Mouse (Mus musculus): ENCODE data around the gene Pkm. TPM values are rescaled to one million over a fixed set of nuclear protein-coding genes. Genes with fewer than 3 reads are reported as not detected.

Gene Pkm
- 100 to 1,000 TPM; 129 to 556 (median 289) TPM for total RNA-seq (2018; cell fraction: chromatin; rRNA removed)
- 100 to 1,000 TPM; 377 to 606 (median 504) TPM for total RNA-seq (2018; cell fraction: cytosol; rRNA removed)
- 100 to 1,000 TPM; 209 to 932 (median 367) TPM for total RNA-seq (2018; cell fraction: nucleus; rRNA removed)
- polyA plus RNA-seq (2018), result 486 to 1,380 TPM (median 674 TPM) in 3 replicates

DNA sequence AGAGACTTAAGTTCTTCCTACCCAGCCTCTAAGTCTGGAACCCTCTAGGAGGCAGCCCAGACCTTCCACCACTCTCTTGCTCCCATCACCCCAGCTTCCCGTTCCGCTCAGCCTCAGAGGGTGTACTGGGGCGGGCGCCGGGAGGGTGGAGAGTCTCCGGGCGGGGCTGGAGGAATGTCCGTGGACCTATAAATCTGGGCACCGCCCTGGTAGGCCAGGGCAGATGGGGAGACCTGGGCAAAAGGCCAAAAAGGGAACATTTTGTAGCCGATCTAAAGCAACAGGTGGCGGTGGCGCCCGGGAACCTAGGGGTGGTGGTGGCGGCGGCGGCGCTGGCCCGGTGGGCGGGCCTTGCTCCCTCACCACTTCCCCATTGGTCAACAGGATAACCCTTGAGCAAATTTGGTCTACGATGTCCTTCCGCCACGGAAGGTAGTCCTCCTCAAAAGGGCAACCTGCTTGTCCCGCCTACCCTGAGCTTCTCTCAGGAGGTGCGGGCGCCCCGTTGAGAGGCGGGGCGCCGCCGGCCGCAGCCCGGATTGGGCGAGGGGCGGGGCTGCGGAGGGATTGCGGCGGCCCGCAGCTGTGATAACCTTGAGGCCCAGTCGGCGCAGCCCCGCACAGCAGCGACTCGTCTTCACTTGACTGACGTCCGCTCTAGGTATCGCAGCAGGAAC is at the start of gene Pkm:
Gene Pkm, plus strand, starts transcription at position 411 of the 677 bp plus-strand sequence.
- H3K36me3 ChIP-seq (ENCODE audit: inconsistent target), result no peaks in the 10 kb centered on the region
- peak within 1 kb of the TSS; percentile 97 for H3K27ac ChIP-seq
- WGBS (ENCODE audit: missing documents), result 1% methylated on average over 46 of the region's 46 CpGs
- peaks cover 60% of the 10 kb centered on the region for H3K79me2 ChIP-seq (ENCODE audit: inconsistent target)
- peak within 1 kb of the TSS; percentile 95 for H3K4me3 ChIP-seq (ENCODE audit: inconsistent target)

DNA sequence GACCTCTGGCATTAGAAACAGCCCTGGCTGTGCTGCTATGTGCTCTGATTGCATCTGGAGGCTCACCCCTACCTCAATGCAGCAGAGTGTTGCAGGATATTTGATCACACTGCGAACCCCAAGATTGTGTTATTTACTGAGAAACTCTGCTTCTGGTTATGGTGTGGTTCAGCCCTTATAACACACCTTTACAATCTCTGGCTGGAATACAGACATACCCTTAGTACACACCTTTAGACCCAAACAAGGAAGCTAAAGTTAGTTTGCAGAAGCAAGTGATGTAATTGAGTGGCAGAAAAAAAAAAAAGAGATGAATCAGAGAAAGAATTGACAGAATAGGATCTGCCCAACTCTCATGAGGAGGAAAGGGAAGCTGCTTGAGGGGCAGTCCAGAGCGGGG is 45.2 kb upstream of the Pkm start:
- Histone ChIP-seq H3K27ac (no peak overlapping the region), H3K4me3 (ENCODE audit: inconsistent target) (no peak overlapping the region), H3K36me3 (ENCODE audit: inconsistent target) (no peaks in the 10 kb centered on the region), H3K79me2 (ENCODE audit: inconsistent target) (no peaks in the 10 kb centered on the region)
- WGBS (ENCODE audit: missing documents), result 96% methylated on average over 2 of the region's 2 CpGs

DNA sequence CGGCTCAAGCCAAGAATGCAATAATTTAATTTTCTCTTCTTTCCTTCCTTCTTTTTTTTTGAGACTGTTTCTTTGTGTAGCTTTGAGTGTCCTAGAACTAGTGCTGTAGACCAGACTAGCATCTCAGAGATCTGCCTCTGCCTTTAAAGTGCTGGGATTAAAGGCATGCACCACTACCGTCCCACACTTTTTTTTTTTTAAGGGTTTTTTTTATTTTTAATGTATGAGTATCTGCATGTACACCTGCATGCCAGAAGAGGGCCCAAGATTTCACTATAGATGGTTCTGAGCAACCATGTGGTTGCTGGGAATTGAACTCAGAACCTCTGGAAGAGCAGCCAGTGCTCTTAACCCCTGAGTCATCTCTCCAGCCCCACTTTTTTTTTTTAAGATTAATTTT is 40.4 kb upstream of the Pkm start:
- H3K36me3 ChIP-seq (ENCODE audit: inconsistent target), result no peaks in the 10 kb centered on the region
- H3K79me2 ChIP-seq (ENCODE audit: inconsistent target), result no peaks in the 10 kb centered on the region; the same call in 1 of the 2 replicates
- H3K27ac ChIP-seq, result no peak overlapping the region
- WGBS (ENCODE audit: missing documents), result 83% methylated on average over 2 of the region's 2 CpGs
- no peak overlapping the region for H3K4me3 ChIP-seq (ENCODE audit: inconsistent target)

GRCm38 (mm10) chr9:59616622-59617306 is 39.4 kb upstream of the Pkm start, which contains the start of gene Parp6:
Parp6 (plus strand) TSS chr9:59617284.
- 2% methylated on average over 36 of the region's 36 CpGs for WGBS (ENCODE audit: missing documents)
- no peaks in the 10 kb centered on the region; the same call in 1 of the 2 replicates for H3K79me2 ChIP-seq (ENCODE audit: inconsistent target)
- peak within 1 kb of the TSS; percentile 51 for H3K4me3 ChIP-seq (ENCODE audit: inconsistent target)
- H3K36me3 ChIP-seq (ENCODE audit: inconsistent target), result no peaks in the 10 kb centered on the region
- H3K27ac ChIP-seq, result peak within 1 kb of the TSS; percentile 42

- Histone ChIP-seq H3K36me3 (ENCODE audit: inconsistent target) (0 out of 2 replicates have a peak, but pooled peaks cover under 1% of the 10 kb centered on the region), H3K27ac (no peak overlapping the region), H3K79me2 (ENCODE audit: inconsistent target) (no peaks in the 10 kb centered on the region; the same call in 1 of the 2 replicates), H3K4me3 (ENCODE audit: inconsistent target) (peak overlapping the region; percentile 51)
- 2% methylated on average over 57 of the region's 58 CpGs for WGBS (ENCODE audit: missing documents)
Observed at GRCm38 (mm10) chr9:59617307-59617973, 38.7 kb upstream of the Pkm start.

DNA sequence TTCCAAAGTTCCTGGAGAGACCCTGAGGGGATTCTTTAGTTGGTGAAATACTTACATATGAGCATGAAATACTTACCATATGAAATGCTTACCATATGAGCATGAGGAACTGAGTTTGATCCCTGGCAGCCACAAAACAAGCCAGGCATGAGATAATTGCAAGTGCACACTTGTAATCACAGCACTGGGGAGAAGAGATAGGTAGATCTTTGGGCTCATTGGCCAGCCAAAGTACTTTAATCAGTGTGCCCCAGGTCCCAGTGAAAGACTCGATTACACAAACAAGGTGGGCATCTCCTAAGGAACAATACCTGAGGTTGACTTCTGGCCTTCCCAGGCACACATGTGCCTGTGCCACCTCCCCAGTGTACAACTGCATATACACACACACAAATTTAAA is 17.8 kb upstream of the Pkm start:
- peaks cover 41% of the 10 kb centered on the region for H3K36me3 ChIP-seq (ENCODE audit: inconsistent target)
- H3K4me3 ChIP-seq (ENCODE audit: inconsistent target), result no peak overlapping the region
- WGBS (ENCODE audit: missing documents), result 82% methylated on average over 1 of the region's 1 CpGs
- no peak overlapping the region for H3K27ac ChIP-seq
- H3K79me2 ChIP-seq (ENCODE audit: inconsistent target), result no peaks in the 10 kb centered on the region

GRCm38 (mm10) chr9:59639936-59640335 is 16.2 kb upstream of the Pkm start:
- Histone ChIP-seq H3K36me3 (ENCODE audit: inconsistent target) (peaks cover 27% of the 10 kb centered on the region), H3K79me2 (ENCODE audit: inconsistent target) (no peaks in the 10 kb centered on the region), H3K4me3 (ENCODE audit: inconsistent target) (no peak overlapping the region), H3K27ac (no peak overlapping the region)
- 93% methylated on average over 4 of the region's 4 CpGs for WGBS (ENCODE audit: missing documents)

GRCm38 (mm10) chr9:59641320-59641719 is 14.8 kb upstream of the Pkm start:
- Histone ChIP-seq H3K36me3 (ENCODE audit: inconsistent target) (peaks cover 14% of the 10 kb centered on the region), H3K27ac (no peak overlapping the region), H3K4me3 (ENCODE audit: inconsistent target) (no peak overlapping the region), H3K79me2 (ENCODE audit: inconsistent target) (no peaks in the 10 kb centered on the region)
- 65% methylated on average over 2 of the region's 2 CpGs for whole genome bisulfite sequencing (ENCODE audit: missing documents)

DNA sequence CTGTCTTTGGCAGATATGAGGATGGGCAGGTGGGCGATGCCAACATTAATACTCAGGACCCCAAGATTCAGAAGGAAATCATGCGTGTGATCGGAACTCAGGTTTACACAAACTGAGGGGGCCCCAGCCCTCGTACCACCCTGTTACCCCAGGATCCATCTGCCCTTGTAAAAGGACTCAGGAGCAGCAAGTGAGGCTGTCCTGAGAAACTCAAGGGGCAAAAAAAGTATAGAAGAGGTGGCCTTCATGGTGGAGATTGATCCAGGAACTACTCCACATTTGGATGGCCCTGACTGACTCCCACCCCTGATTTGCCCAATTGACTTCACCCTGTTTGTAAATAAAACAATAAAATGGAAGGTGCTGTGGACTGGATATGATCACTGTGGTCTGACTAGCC is 6.3 kb upstream of the Pkm start:
- 96% methylated on average over 4 of the region's 4 CpGs for WGBS (ENCODE audit: missing documents)

GRCm38 (mm10) chr9:59653371-59653770 is 2.8 kb upstream of the Pkm start:
- Histone ChIP-seq H3K36me3 (ENCODE audit: inconsistent target) (peaks cover 11% of the 10 kb centered on the region; the same call in 1 of the 2 replicates), H3K79me2 (ENCODE audit: inconsistent target) (peaks cover 35% of the 10 kb centered on the region), H3K27ac (peak overlapping the region; percentile 86), H3K4me3 (ENCODE audit: inconsistent target) (no peak overlapping the region)
- 0% methylated on average over 3 of the region's 3 CpGs for WGBS (ENCODE audit: missing documents)

More for the DNA sequence above, 6.3 kb upstream of the Pkm start:
- peaks cover 11% of the 10 kb centered on the region; the same call in 1 of the 2 replicates for H3K36me3 ChIP-seq (ENCODE audit: inconsistent target)
- H3K27ac ChIP-seq, result no peak overlapping the region
- H3K79me2 ChIP-seq (ENCODE audit: inconsistent target), result peaks cover 7% of the 10 kb centered on the region
- no peak overlapping the region for H3K4me3 ChIP-seq (ENCODE audit: inconsistent target)

- Histone ChIP-seq H3K4me3 (ENCODE audit: inconsistent target) (peak overlapping the region; percentile 52; the same call in 1 of the 2 replicates), H3K36me3 (ENCODE audit: inconsistent target) (peaks cover 2% of the 10 kb centered on the region; the same call in 1 of the 2 replicates), H3K79me2 (ENCODE audit: inconsistent target) (peaks cover 44% of the 10 kb centered on the region), H3K27ac (peak overlapping the region; percentile 86)
- 52% methylated on average over 2 of the region's 2 CpGs for WGBS (ENCODE audit: missing documents)
Observed at GRCm38 (mm10) chr9:59654450-59654983, 1.7 kb upstream of the Pkm start.

- Histone ChIP-seq H3K4me3 (ENCODE audit: inconsistent target) (peak overlapping the region; percentile 95), H3K27ac (peak overlapping the region; percentile 97), H3K79me2 (ENCODE audit: inconsistent target) (peaks cover 68% of the 10 kb centered on the region), H3K36me3 (ENCODE audit: inconsistent target) (no peaks in the 10 kb centered on the region)
- 1% methylated on average over 56 of the region's 65 CpGs for WGBS (ENCODE audit: missing documents)
Observed at GRCm38 (mm10) chr9:59656635-59657617, 758 bp downstream of the Pkm start.

DNA sequence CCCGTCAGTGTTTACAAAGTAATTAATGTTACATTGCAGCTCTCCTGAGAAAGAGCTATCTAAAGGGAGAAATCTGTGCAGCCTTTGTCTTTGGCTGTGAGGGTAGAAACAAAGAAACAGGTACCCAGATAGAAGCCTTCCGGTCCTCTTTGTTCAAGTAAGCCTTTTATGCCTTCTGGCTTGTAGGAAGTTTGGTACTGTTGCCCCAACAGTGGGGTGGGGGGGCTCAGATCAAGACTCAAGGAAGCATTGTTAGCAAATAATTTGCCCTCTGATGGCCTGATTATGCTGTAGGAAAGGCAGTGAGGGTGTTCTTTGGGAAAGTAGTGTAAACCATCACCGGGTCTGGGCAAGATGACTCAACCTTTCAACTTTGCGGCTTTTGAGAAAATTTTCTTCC is 2.0 kb downstream of the Pkm start:
- 11% methylated on average over 4 of the region's 4 CpGs for WGBS (ENCODE audit: missing documents)
- peak overlapping the region; percentile 97 for H3K27ac ChIP-seq
- peak overlapping the region; percentile 95 for H3K4me3 ChIP-seq (ENCODE audit: inconsistent target)
- H3K79me2 ChIP-seq (ENCODE audit: inconsistent target), result peaks cover 81% of the 10 kb centered on the region
- H3K36me3 ChIP-seq (ENCODE audit: inconsistent target), result no peaks in the 10 kb centered on the region; the same call in 1 of the 2 replicates
